Mouse (Mus musculus): ENCODE data around the gene Shc2. TPM values are rescaled to one million over a fixed set of nuclear protein-coding genes. Genes with fewer than 3 reads are reported as not detected.

The Shc2 gene
- polyA plus RNA-seq, 1 experiment from 2014 or later: 0.08 TPM

GRCm38 (mm10) chr10:79668771-79669575, 31.3 kb upstream of the Shc2 start, which contains the start of gene Tpgs1:
Gene Tpgs1, plus strand, starts transcription at chr10:79669369.
- Histone ChIP-seq H3K9me3 (replicated peaks; ENCODE audit: control insufficient read depth, low read length) (no peaks in the 10 kb centered on the region), H3K9ac (ENCODE audit: low read depth, low read length) (peak within 1 kb of the TSS; percentile 91), H3K4me1 (ENCODE audit: control insufficient read depth, low read depth, low read length) (peaks cover 12% of the 10 kb centered on the region), H3K4me2 (ENCODE audit: low read depth, low read length) (peak within 1 kb of the TSS; percentile 88), H3K27ac (ENCODE audit: low read length) (peak within 1 kb of the TSS; percentile 88), H3K4me3 (ENCODE audit: low read depth, low read length) (peak within 1 kb of the TSS; percentile 100), H3K36me3 (ENCODE audit: control insufficient read depth, insufficient read depth) (no peaks in the 10 kb centered on the region), H3K27me3 (ENCODE audit: control insufficient read depth, insufficient read depth, low read depth, low read length) (no peaks in the 10 kb centered on the region)
- WGBS (ENCODE audit: insufficient replicate concordance): under 1% methylated on average over 45 of the region's 45 CpGs
- peak; percentile 81 for ATAC-seq (ENCODE audit: low read depth)

GRCm38 (mm10) chr10:79668076-79668475, 30.4 kb upstream of the Shc2 start:
- Histone ChIP-seq H3K36me3 (ENCODE audit: control insufficient read depth, insufficient read depth) (no peaks in the 10 kb centered on the region), H3K4me3 (ENCODE audit: low read depth, low read length) (no peak overlapping the region), H3K4me2 (ENCODE audit: low read depth, low read length) (no peak overlapping the region), H3K4me1 (ENCODE audit: control insufficient read depth, low read depth, low read length) (peaks cover 12% of the 10 kb centered on the region), H3K27ac (ENCODE audit: low read length) (no peak overlapping the region), H3K27me3 (ENCODE audit: control insufficient read depth, insufficient read depth, low read depth, low read length) (no peaks in the 10 kb centered on the region), H3K9ac (ENCODE audit: low read depth, low read length) (no peak overlapping the region), H3K9me3 (replicated peaks; ENCODE audit: control insufficient read depth, low read length) (no peaks in the 10 kb centered on the region)
- no peak for ATAC-seq (ENCODE audit: low read depth)
- WGBS (ENCODE audit: insufficient replicate concordance): 70% methylated on average over 5 of the region's 5 CpGs

- no peak overlapping the region for H3K4me2 ChIP-seq (ENCODE audit: low read depth, low read length)
- 50% methylated on average over 9 of the region's 9 CpGs for WGBS (ENCODE audit: insufficient replicate concordance)
- ATAC-seq (ENCODE audit: low read depth): no peak
These were observed 28.8 kb upstream of the Shc2 start for GRCm38 (mm10) chr10:79666493-79666892.

GRCm38 (mm10) chr10:79665051-79665450, 27.3 kb upstream of the Shc2 start:
- no peaks in the 10 kb centered on the region for H3K9me3 ChIP-seq (replicated peaks; ENCODE audit: control insufficient read depth, low read length)
- H3K9ac ChIP-seq (ENCODE audit: low read depth, low read length): no peak overlapping the region
- H3K4me2 ChIP-seq (ENCODE audit: low read depth, low read length): no peak overlapping the region
- H3K27ac ChIP-seq (ENCODE audit: low read length): no peak overlapping the region
- H3K36me3 ChIP-seq (ENCODE audit: control insufficient read depth, insufficient read depth): no peaks in the 10 kb centered on the region
- no peak for ATAC-seq (ENCODE audit: low read depth)
- no peak overlapping the region for H3K4me3 ChIP-seq (ENCODE audit: low read depth, low read length)
- H3K27me3 ChIP-seq (ENCODE audit: control insufficient read depth, insufficient read depth, low read depth, low read length): no peaks in the 10 kb centered on the region
- 76% methylated on average over 8 of the region's 8 CpGs for WGBS (ENCODE audit: insufficient replicate concordance)
- peaks cover 4% of the 10 kb centered on the region for H3K4me1 ChIP-seq (ENCODE audit: control insufficient read depth, low read depth, low read length)

More at GRCm38 (mm10) chr10:79666493-79666892, 28.8 kb upstream of the Shc2 start:
- no peak overlapping the region for H3K9ac ChIP-seq (ENCODE audit: low read depth, low read length)
- H3K4me3 ChIP-seq (ENCODE audit: low read depth, low read length): no peak overlapping the region
- no peaks in the 10 kb centered on the region for H3K36me3 ChIP-seq (ENCODE audit: control insufficient read depth, insufficient read depth)
- no peak overlapping the region for H3K27ac ChIP-seq (ENCODE audit: low read length)
- no peaks in the 10 kb centered on the region for H3K9me3 ChIP-seq (replicated peaks; ENCODE audit: control insufficient read depth, low read length)
- H3K4me1 ChIP-seq (ENCODE audit: control insufficient read depth, low read depth, low read length): peaks cover 12% of the 10 kb centered on the region
- H3K27me3 ChIP-seq (ENCODE audit: control insufficient read depth, insufficient read depth, low read depth, low read length): no peaks in the 10 kb centered on the region

- H3K36me3 ChIP-seq (ENCODE audit: control insufficient read depth, insufficient read depth): no peaks in the 10 kb centered on the region
- peaks cover 2% of the 10 kb centered on the region; the same call in 1 of the 2 replicates for H3K4me1 ChIP-seq (ENCODE audit: control insufficient read depth, low read depth, low read length)
- WGBS (ENCODE audit: insufficient replicate concordance): 17% methylated on average over 13 of the region's 13 CpGs
- no peak within 1 kb of the TSS for H3K27ac ChIP-seq (ENCODE audit: low read length)
- no peak for ATAC-seq (ENCODE audit: low read depth)
- no peak within 1 kb of the TSS for H3K9ac ChIP-seq (ENCODE audit: low read depth, low read length)
- H3K4me2 ChIP-seq (ENCODE audit: low read depth, low read length): no peak within 1 kb of the TSS
- H3K9me3 ChIP-seq (replicated peaks; ENCODE audit: control insufficient read depth, low read length): no peaks in the 10 kb centered on the region
- H3K27me3 ChIP-seq (ENCODE audit: control insufficient read depth, insufficient read depth, low read depth, low read length): no peaks in the 10 kb centered on the region
- H3K4me3 ChIP-seq (ENCODE audit: low read depth, low read length): no peak within 1 kb of the TSS
These were observed 26.5 kb upstream of the Shc2 start, which contains the start of gene Madcam1 for GRCm38 (mm10) chr10:79664131-79664665. Gene Madcam1, plus strand, starts transcription at chr10:79664559.

- H3K36me3 ChIP-seq (ENCODE audit: control insufficient read depth, insufficient read depth): no peaks in the 10 kb centered on the region
- no peak overlapping the region for H3K27ac ChIP-seq (ENCODE audit: low read length)
- H3K4me3 ChIP-seq (ENCODE audit: low read depth, low read length): no peak overlapping the region
- H3K4me1 ChIP-seq (ENCODE audit: control insufficient read depth, low read depth, low read length): no peaks in the 10 kb centered on the region; the same call in 1 of the 2 replicates
- no peak for ATAC-seq (ENCODE audit: low read depth)
- H3K4me2 ChIP-seq (ENCODE audit: low read depth, low read length): no peak overlapping the region
- no peaks in the 10 kb centered on the region for H3K27me3 ChIP-seq (ENCODE audit: control insufficient read depth, insufficient read depth, low read depth, low read length)
- WGBS (ENCODE audit: insufficient replicate concordance): 33% methylated on average over 3 of the region's 3 CpGs
- H3K9me3 ChIP-seq (replicated peaks; ENCODE audit: control insufficient read depth, low read length): no peaks in the 10 kb centered on the region
- H3K9ac ChIP-seq (ENCODE audit: low read depth, low read length): no peak overlapping the region
These were observed 24.1 kb upstream of the Shc2 start for GRCm38 (mm10) chr10:79661861-79662260.

- Histone ChIP-seq H3K4me2 (ENCODE audit: low read depth, low read length) (no peak overlapping the region), H3K36me3 (ENCODE audit: control insufficient read depth, insufficient read depth) (no peaks in the 10 kb centered on the region), H3K27me3 (ENCODE audit: control insufficient read depth, insufficient read depth, low read depth, low read length) (0 out of 2 replicates have a peak, but pooled peaks cover 2% of the 10 kb centered on the region), H3K27ac (ENCODE audit: low read length) (no peak overlapping the region), H3K4me1 (ENCODE audit: control insufficient read depth, low read depth, low read length) (no peaks in the 10 kb centered on the region; the same call in 1 of the 2 replicates), H3K9ac (ENCODE audit: low read depth, low read length) (no peak overlapping the region), H3K4me3 (ENCODE audit: low read depth, low read length) (no peak overlapping the region), H3K9me3 (replicated peaks; ENCODE audit: control insufficient read depth, low read length) (no peaks in the 10 kb centered on the region)
- 75% methylated on average over 2 of the region's 2 CpGs for WGBS (ENCODE audit: insufficient replicate concordance)
- no peak for ATAC-seq (ENCODE audit: low read depth)
These were observed 22.6 kb upstream of the Shc2 start for GRCm38 (mm10) chr10:79660298-79660697.

- 0 out of 2 replicates have a peak, but pooled peaks have one; percentile 24 for ATAC-seq (ENCODE audit: low read depth)
- Histone ChIP-seq H3K9me3 (replicated peaks; ENCODE audit: control insufficient read depth, low read length) (no peaks in the 10 kb centered on the region), H3K4me3 (ENCODE audit: low read depth, low read length) (no peak overlapping the region), H3K9ac (ENCODE audit: low read depth, low read length) (no peak overlapping the region), H3K4me2 (ENCODE audit: low read depth, low read length) (no peak overlapping the region), H3K27me3 (ENCODE audit: control insufficient read depth, insufficient read depth, low read depth, low read length) (0 out of 2 replicates have a peak, but pooled peaks cover 2% of the 10 kb centered on the region), H3K4me1 (ENCODE audit: control insufficient read depth, low read depth, low read length) (no peaks in the 10 kb centered on the region), H3K27ac (ENCODE audit: low read length) (no peak overlapping the region), H3K36me3 (ENCODE audit: control insufficient read depth, insufficient read depth) (no peaks in the 10 kb centered on the region)
- 16% methylated on average over 4 of the region's 4 CpGs for WGBS (ENCODE audit: insufficient replicate concordance)
These were observed 21.1 kb upstream of the Shc2 start for GRCm38 (mm10) chr10:79658829-79659228.

GRCm38 (mm10) chr10:79654946-79655395, 17.3 kb upstream of the Shc2 start:
- no peak for ATAC-seq (ENCODE audit: low read depth)
- Histone ChIP-seq H3K9me3 (replicated peaks; ENCODE audit: control insufficient read depth, low read length) (no peaks in the 10 kb centered on the region), H3K4me2 (ENCODE audit: low read depth, low read length) (no peak overlapping the region), H3K9ac (ENCODE audit: low read depth, low read length) (no peak overlapping the region), H3K4me1 (ENCODE audit: control insufficient read depth, low read depth, low read length) (no peaks in the 10 kb centered on the region), H3K27ac (ENCODE audit: low read length) (no peak overlapping the region), H3K36me3 (ENCODE audit: control insufficient read depth, insufficient read depth) (no peaks in the 10 kb centered on the region), H3K4me3 (ENCODE audit: low read depth, low read length) (no peak overlapping the region), H3K27me3 (ENCODE audit: control insufficient read depth, insufficient read depth, low read depth, low read length) (0 out of 2 replicates have a peak, but pooled peaks cover 4% of the 10 kb centered on the region)
- WGBS (ENCODE audit: insufficient replicate concordance): 38% methylated on average over 1 of the region's 1 CpGs
